Mouse (Mus musculus) common myeloid progenitor, adult 5-6 weeks (primary cell): ENCODE data around the gene Zmiz1. TPM values are rescaled to one million over a fixed set of nuclear protein-coding genes. Genes with fewer than 3 reads are reported as not detected.

Source experiments
- ATAC-seq: replicated peaks from 2 replicates; pipeline ENCODE4 v1.8.0; 2016; ENCODE audit warnings: low read depth, mild to moderate bottlenecking, moderate TSS enrichment, inconsistent platforms; ENCODE audit not compliant: poor library complexity, severe bottlenecking
- total RNA-seq: library from RNA; stranded (forward); fragments of 200-1000, 187-1606 nt; gene quantifications from 2 replicates; pipeline ENCODE4 v1.2.3, GENCODE M21; 2017

Zmiz1 gene
- total RNA-seq, 1 experiment from 2014 or later, result 23.1 TPM

DNA sequence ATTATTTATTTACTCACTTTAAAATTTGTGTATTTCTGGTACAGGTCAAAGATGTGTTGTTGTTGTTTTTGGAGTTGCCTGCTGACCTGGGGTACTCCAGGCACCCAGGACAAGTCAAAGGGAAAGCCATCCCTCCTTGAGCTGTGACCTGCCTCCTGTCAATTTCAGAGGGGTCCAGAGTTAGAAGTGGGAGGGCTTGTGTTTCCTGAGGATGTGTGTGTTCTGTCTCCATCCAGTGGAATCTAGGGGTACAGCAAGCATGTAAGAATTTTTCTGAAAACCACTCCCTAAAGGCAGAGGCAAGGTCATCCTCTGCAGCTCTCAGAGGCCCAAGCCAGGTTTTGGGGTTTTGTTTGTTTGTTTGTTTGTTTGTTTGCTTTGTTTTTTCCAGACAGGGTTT, 243.0 kb downstream of the Zmiz1 start:
- ATAC-seq, result peak; percentile 86

DNA sequence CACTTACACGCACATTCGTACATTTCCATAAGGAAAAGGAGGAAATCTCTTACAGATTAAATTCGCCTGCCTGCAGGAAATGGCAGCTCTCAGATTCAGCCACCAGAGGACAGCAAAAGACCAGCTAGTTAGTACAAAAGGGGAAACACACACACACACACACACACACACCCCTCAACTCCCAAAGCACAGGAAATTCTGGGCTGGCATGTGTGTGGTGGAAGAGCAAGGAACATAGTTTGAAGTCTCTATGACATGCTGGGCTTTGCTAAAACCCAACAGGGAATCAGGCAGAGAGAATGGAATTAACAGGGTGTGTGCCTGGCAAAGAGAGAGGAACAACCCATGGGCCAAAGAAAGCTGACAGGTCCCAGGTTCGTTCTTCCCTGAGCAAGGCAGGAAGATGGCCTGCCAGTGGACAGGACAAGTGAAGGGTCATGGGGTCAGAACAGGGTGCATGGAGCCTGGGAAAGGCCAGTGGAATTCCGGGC, 248.8 kb downstream of the Zmiz1 start:
- peak; percentile 85 for ATAC-seq

DNA sequence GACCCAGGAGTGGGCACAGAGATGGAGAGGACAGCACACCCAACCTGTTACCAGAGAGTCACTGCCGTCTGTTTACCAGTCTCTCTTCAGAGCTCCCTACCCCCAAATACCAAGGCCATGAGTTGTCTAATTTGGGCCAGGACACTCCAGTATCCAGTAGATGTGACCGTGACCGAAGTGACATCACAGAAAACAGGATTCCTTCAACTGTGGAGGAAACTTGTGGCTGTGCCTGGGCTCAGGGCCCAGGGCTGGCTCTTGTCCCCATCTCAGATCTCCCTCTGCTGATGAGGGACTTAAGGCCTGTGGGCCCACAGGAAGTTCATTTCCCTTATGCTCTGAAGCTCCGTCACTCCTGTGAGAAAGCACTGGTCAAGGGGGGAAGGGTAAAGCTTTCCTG, 249.5 kb downstream of the Zmiz1 start:
- ATAC-seq, result peak; percentile 16; the same call in 1 of the 2 replicates

DNA sequence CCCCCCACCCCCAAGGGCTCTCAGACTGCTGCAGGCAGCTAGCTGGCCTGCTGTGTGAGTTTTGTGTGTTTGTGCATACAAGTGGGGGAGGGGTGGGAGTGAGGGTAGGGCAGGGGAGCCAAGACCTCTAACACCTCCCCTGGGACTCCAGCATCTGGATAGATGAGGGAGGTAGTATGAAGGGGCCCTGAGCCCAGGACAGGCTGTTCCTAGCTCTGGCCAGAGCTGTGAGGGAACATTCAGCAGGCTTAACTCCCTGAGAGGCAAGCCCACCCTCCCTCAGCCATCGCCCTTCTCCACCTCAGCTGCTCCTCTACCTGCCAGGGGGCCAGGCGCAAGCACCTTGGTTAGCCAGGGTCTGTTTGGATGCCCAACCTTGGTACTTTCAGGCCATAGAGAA, 249.9 kb downstream of the Zmiz1 start:
- no peak for ATAC-seq

- ATAC-seq, result no peak
Observed at GRCm38 (mm10) chr14:25710073-25710472, 251.1 kb downstream of the Zmiz1 start.

DNA sequence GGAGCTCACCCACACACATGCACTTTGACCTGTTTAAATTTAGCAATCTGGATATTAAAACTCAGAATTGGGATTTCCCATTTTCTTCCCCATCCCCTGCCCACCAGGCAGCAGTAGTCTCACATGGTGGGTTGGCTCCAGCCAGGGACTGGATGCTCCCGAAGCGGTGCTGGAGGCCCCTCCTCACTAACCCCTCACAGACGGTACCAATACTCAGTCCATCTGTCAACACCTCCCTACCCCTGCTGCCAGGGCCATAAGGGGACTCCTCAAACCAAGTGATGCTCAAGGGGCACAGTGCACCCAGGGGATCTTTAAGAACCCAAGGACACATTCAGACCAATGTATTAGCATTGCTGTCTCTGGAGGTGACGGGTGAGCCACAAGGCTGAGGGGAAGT, 251.7 kb downstream of the Zmiz1 start:
- ATAC-seq, result no peak

DNA sequence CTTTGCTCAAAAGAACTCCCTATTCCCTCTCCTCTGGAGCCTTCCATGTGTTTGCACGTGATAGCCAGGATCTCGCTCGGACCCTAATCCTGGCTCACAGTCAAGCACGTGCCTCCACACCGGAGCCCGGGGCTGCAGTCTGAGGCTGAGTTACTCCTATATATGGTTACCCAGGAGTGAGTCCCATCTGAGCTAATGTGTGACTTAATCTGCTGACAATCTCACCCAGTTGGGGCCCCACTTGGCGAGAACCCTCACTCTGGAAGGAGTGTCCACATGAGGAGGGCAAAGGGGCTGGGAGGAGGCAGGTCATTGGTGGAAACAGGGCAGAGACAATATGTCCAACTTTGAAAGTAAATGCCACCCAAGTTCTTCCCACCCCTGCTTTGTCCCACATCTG, 252.2 kb downstream of the Zmiz1 start:
- ATAC-seq, result no peak

DNA sequence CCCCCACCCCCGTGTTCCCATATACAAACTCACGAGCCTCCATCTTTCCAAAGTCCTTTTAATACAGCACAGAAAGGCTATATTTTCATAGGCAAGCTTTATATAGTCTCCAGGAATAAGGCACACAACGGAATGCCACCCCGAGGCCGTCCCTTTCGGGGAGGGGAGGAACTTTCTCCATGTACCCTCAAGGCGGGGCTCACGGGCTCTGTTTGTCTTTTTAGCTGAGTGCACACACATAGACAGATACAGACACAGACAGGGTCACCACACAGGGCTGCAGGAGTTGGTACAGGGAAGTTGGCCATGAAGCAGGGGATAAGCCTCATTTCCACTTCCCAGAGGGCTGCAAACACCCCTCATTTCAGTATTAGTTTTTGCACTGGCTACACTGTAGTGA, 252.6 kb downstream of the Zmiz1 start:
- ATAC-seq, result no peak

- ATAC-seq, result 0 out of 2 replicates have a peak, but pooled peaks have one; percentile 42
Observed at GRCm38 (mm10) chr14:25713443-25713842, 254.5 kb downstream of the Zmiz1 start.

Other genes with a start within 250 kb of the Zmiz1 start
- gene Ppif, start 235.0 kb downstream of the Zmiz1 start, total RNA-seq, result 44.9 and 49.5 TPM in 2 replicates